Mouse (Mus musculus): Measurements from ENCODE around the gene Rab3gap1.

DNA sequence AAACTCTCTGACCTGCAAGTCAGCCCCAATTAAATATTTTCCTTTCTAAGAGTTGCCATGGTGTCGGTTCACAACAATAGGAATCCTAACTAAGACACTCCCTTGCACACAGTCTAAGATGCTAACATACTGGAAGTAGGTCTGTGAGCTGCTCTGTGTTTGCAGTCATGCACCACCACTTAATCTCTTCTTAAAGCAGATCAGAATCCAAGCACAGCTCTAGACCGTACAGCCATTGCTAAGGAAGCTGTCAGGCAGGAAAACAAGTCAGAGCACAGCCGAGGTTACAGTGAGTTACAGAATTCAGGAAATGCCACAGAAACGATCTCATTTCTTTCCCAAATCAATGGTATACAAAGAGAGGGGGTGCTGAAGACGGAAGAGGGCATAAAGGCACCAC is 90.2 kb downstream of the Rab3gap1 start:
- TF ChIP-seq CTCF (IDR thresholded peaks at IDR 0.05; ENCODE audit: low read depth) (no peak), EP300 (optimal IDR thresholded peaks at IDR 0.05) (no peak)
